In genomic region chr11:67514401-67514800, GRCm38 (mm10) we compare ENCODE assay signal across 11 mouse cellular contexts. TPM values are rescaled to one million over a fixed set of nuclear protein-coding genes. Genes with fewer than 3 reads are reported as not detected.
DNase-seq lines count a peak whose midpoint lies in the region; ATAC-seq and TF ChIP-seq lines count a peak whose summit lies in the region.
"Had no signal": no experiment of that assay in that cellular context is flagged by ENCODE, and none has a peak within 500 bp of the region (broad histone marks: within the 10 kb centered on the region; RNA-seq: fewer than 3 reads in every experiment).

No protein-coding gene starts in this region.

- no peaks in the 10 kb centered on the region for H3K4me1 ChIP-seq in embryonic facial prominence, embryonic 11.5 days (ENCODE audit: control insufficient read depth, insufficient read depth, low read length)
- peaks cover 12% of the 10 kb centered on the region for H3K4me1 ChIP-seq in embryonic facial prominence, embryonic 10.5 days
- peaks cover 0 to 8% of the 10 kb centered on the region in 2 experiments; a peak in 2 of 4 replicates for H3K4me1 ChIP-seq in liver, embryonic 14.5 days (replicated peaks; ENCODE audit: control insufficient read depth in 2 of 2, insufficient read depth in 2 of 2, low read length in 1 of 2)
- no peaks in the 10 kb centered on the region for H3K4me1 ChIP-seq in liver, embryonic 12.5 days

- H3K9ac ChIP-seq in embryonic facial prominence, embryonic 11.5 days (replicated peaks; ENCODE audit: low read length) = no peak overlapping the region
- no peak overlapping the region for H3K9ac ChIP-seq in liver, embryonic 14.5 days (replicated peaks)
- H3K9ac ChIP-seq in liver, embryonic 12.5 days = no peak overlapping the region
- H3K9ac ChIP-seq: embryonic facial prominence, embryonic 12.5 days had no signal

- no peak overlapping the region for H3K4me3 ChIP-seq in embryonic facial prominence, embryonic 11.5 days (ENCODE audit: low read depth, low read length)
- no peak overlapping the region for H3K4me3 ChIP-seq in embryonic facial prominence, embryonic 10.5 days
- H3K4me3 ChIP-seq in liver, embryonic 14.5 days (ENCODE audit: insufficient read depth in 1 of 2, low read depth in 2 of 2, low read length in 2 of 2) = no peak overlapping the region
- no peak overlapping the region for H3K4me3 ChIP-seq in liver, embryonic 12.5 days
- H3K4me3 ChIP-seq: embryonic facial prominence, embryonic 12.5 days; limb, embryonic 13.5 days had no signal

- no peaks in the 10 kb centered on the region; the same call in 1 of the 2 replicates for H3K9me3 ChIP-seq in embryonic facial prominence, embryonic 11.5 days (replicated peaks; ENCODE audit: control insufficient read depth, low read length)
- H3K9me3 ChIP-seq in embryonic facial prominence, embryonic 10.5 days = no peaks in the 10 kb centered on the region
- H3K9me3 ChIP-seq in liver, embryonic 14.5 days (ENCODE audit: control insufficient read depth, low read length) = no peaks in the 10 kb centered on the region
- H3K9me3 ChIP-seq in liver, embryonic 12.5 days (replicated peaks) = peaks cover 4% of the 10 kb centered on the region; the same call in 1 of the 2 replicates
- H3K9me3 ChIP-seq: embryonic facial prominence, embryonic 12.5 days had no signal

- 91% methylated on average over 8 of the region's 8 CpGs for WGBS in embryonic facial prominence, embryonic 11.5 days
- 89% methylated on average over 8 of the region's 8 CpGs for WGBS in embryonic facial prominence, embryonic 10.5 days
- WGBS in liver, embryonic 14.5 days (ENCODE audit: insufficient replicate concordance) = 71% methylated on average over 8 of the region's 8 CpGs
- WGBS in liver, embryonic 12.5 days (ENCODE audit: insufficient replicate concordance) = 79% methylated on average over 8 of the region's 8 CpGs

- no peaks in the 10 kb centered on the region for H3K27me3 ChIP-seq in embryonic facial prominence, embryonic 11.5 days (ENCODE audit: control insufficient read depth, insufficient read depth, low read length)
- H3K27me3 ChIP-seq in embryonic facial prominence, embryonic 10.5 days (replicated peaks; ENCODE audit: low read depth, poor library complexity, severe bottlenecking) = no peaks in the 10 kb centered on the region
- no peaks in the 10 kb centered on the region for H3K27me3 ChIP-seq in liver, embryonic 14.5 days (ENCODE audit: control insufficient read depth, insufficient read depth, low read length)
- no peaks in the 10 kb centered on the region for H3K27me3 ChIP-seq in liver, embryonic 12.5 days (replicated peaks)
- H3K27me3 ChIP-seq: embryonic facial prominence, embryonic 12.5 days; limb, embryonic 13.5 days had no signal

- peak; percentile 30; the same call in 1 of the 2 replicates for TF ChIP-seq CTCF in liver, embryonic 14.5 days (IDR thresholded peaks at IDR 0.05; ENCODE audit: low read depth)

- DNase-seq in embryonic facial prominence, embryonic 11.5 days (ENCODE audit: low spot score) = peak; percentile 19
- DNase-seq in embryonic facial prominence, embryonic 10.5 days (ENCODE audit: low spot score) = no peak
- no peak for DNase-seq in liver, embryonic 14.5 days (ENCODE audit: low read depth in 3 of 3, low spot score in 3 of 3)
- DNase-seq in R1 (ENCODE audit: low read depth, low spot score) = peak; percentile 76
- no peak for DNase-seq in urinary bladder, adult 2 months (ENCODE audit: low spot score)
- DNase-seq: gastrocnemius, postnatal 10 days had no signal

- no peak overlapping the region for H3K4me2 ChIP-seq in embryonic facial prominence, embryonic 11.5 days (ENCODE audit: low read depth, low read length)
- H3K4me2 ChIP-seq in liver, embryonic 14.5 days (ENCODE audit: low read depth) = no peak overlapping the region
- H3K4me2 ChIP-seq in liver, embryonic 12.5 days = no peak overlapping the region
- H3K4me2 ChIP-seq: embryonic facial prominence, embryonic 12.5 days; limb, embryonic 13.5 days had no signal

- H3K27ac ChIP-seq in embryonic facial prominence, embryonic 11.5 days (replicated peaks; ENCODE audit: low read depth, low read length) = no peak overlapping the region
- no peak overlapping the region for H3K27ac ChIP-seq in embryonic facial prominence, embryonic 10.5 days (replicated peaks)
- H3K27ac ChIP-seq in liver, embryonic 14.5 days = no peak overlapping the region
- no peak overlapping the region for H3K27ac ChIP-seq in liver, embryonic 12.5 days
- H3K27ac ChIP-seq: embryonic facial prominence, embryonic 12.5 days had no signal

- ATAC-seq in embryonic facial prominence, embryonic 11.5 days (replicated peaks; ENCODE audit: insufficient number of reproducible peaks, low FRiP score, low TSS enrichment, low read depth) = no peak
- no peak for ATAC-seq in liver, embryonic 14.5 days (ENCODE audit: insufficient read depth)
- no peak for ATAC-seq in liver, embryonic 12.5 days
- peak; percentile 55; the same call in 1 of the 2 replicates for ATAC-seq in megakaryocyte-erythroid progenitor cell, adult 5-6 weeks (replicated peaks; ENCODE audit: low FRiP score, low TSS enrichment, poor library complexity, severe bottlenecking)
- ATAC-seq in CD4-positive, CD25-positive, alpha-beta regulatory T cell, adult 4 months = no peak

- no peaks in the 10 kb centered on the region for H3K36me3 ChIP-seq in embryonic facial prominence, embryonic 11.5 days (replicated peaks; ENCODE audit: control insufficient read depth, insufficient read depth, low read depth, low read length)
- no peaks in the 10 kb centered on the region for H3K36me3 ChIP-seq in embryonic facial prominence, embryonic 10.5 days (replicated peaks)
- no peaks in the 10 kb centered on the region for H3K36me3 ChIP-seq in liver, embryonic 14.5 days (replicated peaks; ENCODE audit: control insufficient read depth, insufficient read depth, low read depth)
- H3K36me3 ChIP-seq in liver, embryonic 12.5 days = no peaks in the 10 kb centered on the region
- H3K36me3 ChIP-seq: embryonic facial prominence, embryonic 12.5 days; limb, embryonic 13.5 days had no signal

- TF ChIP-seq EP300 in liver, embryonic 14.5 days (IDR thresholded peaks at IDR 0.05; ENCODE audit: low read depth) = no peak

RNA-seq across cellular contexts. Expression of gene Gas7, which starts 59.2 kb away (rescaled TPM):
- polyA plus RNA-seq in embryonic facial prominence, embryonic 11.5 days (2014; fragmentation: Nextera tagmentation; extraction: Ambion mirVana) = 3.3 and 4.1 TPM in 2 replicates
- 3.5 and 4.0 TPM in 2 replicates for polyA plus RNA-seq in embryonic facial prominence, embryonic 10.5 days (2016; fragmentation: Nextera tagmentation; extraction: Ambion mirVana)
- 0.48 and 0.49 TPM in 2 replicates for polyA plus RNA-seq in liver, embryonic 14.5 days (2012; rRNA removed)
- polyA plus RNA-seq in liver, embryonic 14.5 days (2014; fragmentation: Nextera tagmentation; extraction: Ambion mirVana) = 0.77 and 1.1 TPM in 2 replicates
- 1.8 and 2.1 TPM in 2 replicates for polyA plus RNA-seq in liver, embryonic 12.5 days (2016; fragmentation: Nextera tagmentation; extraction: Ambion mirVana)
- total RNA-seq in megakaryocyte-erythroid progenitor cell, adult 5-6 weeks (2014; fragmentation: Nextera tagmentation) = 0.67 and 3.4 TPM in 2 replicates
- 0.80 and 1.3 TPM in 2 replicates for total RNA-seq in megakaryocyte-erythroid progenitor cell, adult 5-6 weeks (2017)
- 10.5 and 16.2 TPM in 2 replicates for polyA plus RNA-seq in urinary bladder, adult 2 months (2012; rRNA removed)
- under 1 TPM; 0.12 to 0.85 TPM for polyA plus RNA-seq in CD4-positive, CD25-positive, alpha-beta regulatory T cell, adult 4 months (2017; shearing (Covaris generic))

Comparison
In these comparisons a context has a peak if more than half of its experiments do, and no peak if none do; other contexts are left out.
1. DNase-seq: peak in embryonic facial prominence, embryonic 11.5 days (single experiment) and R1 (single experiment); none in embryonic facial prominence, embryonic 10.5 days (single experiment), liver, embryonic 14.5 days (0 of 3) and urinary bladder, adult 2 months (single experiment).